Mouse (Mus musculus): ENCODE data around the gene Vrk2. TPM values are rescaled to one million over a fixed set of nuclear protein-coding genes. Genes with fewer than 3 reads are reported as not detected.
A peak's percentile ranks its signal among the peaks of the same experiment; 100 is the strongest.

The Vrk2 gene
- 43.1 and 45.1 TPM in 2 replicates for total RNA-seq (2015)
- total RNA-seq (2017): 39.1 and 45.4 TPM in 2 replicates

DNA sequence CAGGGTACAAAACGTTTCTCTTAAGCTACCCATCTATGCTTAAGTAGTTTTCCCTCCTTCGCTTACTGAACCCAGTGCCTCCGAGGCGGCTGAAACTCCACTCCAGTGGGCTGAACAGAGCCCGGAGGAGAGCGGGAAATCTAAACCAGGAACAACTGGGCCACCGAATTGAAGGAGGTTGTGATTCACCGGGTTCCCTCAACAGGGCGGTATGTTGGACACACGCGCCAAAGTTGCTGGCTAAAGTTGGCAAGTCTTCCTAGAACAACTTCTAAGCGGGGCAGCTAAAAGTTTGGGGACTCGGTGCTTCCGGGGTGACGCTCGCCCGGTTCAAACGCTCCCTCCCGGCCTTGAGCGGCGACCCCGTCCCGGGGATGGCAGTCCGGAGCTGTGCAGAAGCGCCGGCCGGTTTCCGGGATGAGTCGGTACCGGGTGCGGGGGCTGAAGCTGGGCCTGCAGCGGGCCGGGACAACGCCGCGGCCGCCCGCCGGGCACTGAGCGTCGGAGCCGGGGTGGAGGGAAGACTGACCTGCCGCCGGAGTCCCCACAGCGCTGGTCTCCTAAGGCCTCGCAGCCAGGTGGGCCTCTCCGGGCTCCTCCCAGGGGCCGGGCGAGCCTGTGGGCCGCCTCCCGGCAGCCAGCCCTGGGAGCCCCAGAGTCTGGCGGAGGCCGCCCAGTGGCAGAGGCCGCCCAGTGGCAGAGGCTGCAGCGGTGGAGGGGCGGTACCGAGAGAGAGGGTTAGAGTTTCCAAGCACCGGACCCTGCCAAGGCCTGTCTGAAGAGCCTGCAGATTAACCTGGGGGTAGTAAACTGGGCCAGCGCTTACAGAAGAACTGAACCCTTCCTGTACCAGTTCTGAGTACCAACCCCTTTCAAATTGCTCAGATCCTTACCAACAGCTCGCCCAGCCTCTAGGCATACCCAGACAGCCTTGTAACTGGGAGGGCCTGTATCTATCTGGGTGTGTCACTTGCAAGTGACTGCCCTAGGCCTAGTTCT is at the start of gene Vrk2, which contains the start of gene Gm6899:
Vrk2 (minus strand) TSS at position 939 of the 999 bp plus-strand sequence.
Gm6899 (plus strand) TSS at position 181 of the 999 bp plus-strand sequence.
- peak; percentile 92 for ATAC-seq (replicated peaks; ENCODE audit: poor library complexity)

DNA sequence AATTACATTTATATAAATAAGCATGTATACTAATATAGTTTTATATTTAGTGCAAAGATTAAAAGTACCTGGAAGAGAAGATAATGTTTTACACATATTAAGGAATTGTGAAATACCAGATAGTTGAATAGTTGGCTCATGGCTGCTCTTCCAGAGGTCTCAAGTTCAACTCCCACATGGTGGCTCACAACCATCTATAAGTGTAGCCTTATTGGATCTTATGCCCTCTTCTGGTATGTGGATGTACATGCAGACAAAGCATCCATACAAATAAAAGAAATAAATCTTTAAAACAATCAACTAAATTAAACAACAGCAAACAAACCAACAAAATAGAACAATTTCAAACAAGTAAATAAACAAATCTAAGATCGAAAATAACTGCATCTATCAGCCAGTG is 48.3 kb upstream of the Vrk2 start:
- no peak for ATAC-seq (replicated peaks; ENCODE audit: poor library complexity)

- peak; percentile 98 for ATAC-seq (replicated peaks; ENCODE audit: poor library complexity)
These were observed 46.6 kb upstream of the Vrk2 start for GRCm38 (mm10) chr11:26640314-26640785.

- no peak for ATAC-seq (replicated peaks; ENCODE audit: poor library complexity)
These were observed 42.4 kb upstream of the Vrk2 start for GRCm38 (mm10) chr11:26636239-26636638.

DNA sequence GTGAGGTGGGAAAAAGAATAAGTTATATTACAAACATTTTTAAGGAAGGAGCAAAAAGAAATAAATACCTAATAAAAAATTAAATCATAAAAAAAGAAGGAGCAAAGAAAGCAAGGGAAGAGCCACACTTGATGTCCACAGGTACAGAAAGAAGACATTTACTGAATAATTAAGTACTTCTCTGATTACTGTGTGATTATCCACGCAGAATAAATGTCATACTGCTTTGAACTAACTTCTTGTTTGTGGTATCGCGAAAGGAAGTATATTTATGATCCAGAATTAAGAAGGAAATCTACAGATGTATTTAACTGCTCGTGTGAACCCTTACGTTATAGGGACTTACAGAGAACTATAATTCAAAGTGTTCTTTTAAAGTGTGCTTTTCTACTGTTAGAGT is 28.9 kb upstream of the Vrk2 start:
- no peak for ATAC-seq (replicated peaks; ENCODE audit: poor library complexity)

DNA sequence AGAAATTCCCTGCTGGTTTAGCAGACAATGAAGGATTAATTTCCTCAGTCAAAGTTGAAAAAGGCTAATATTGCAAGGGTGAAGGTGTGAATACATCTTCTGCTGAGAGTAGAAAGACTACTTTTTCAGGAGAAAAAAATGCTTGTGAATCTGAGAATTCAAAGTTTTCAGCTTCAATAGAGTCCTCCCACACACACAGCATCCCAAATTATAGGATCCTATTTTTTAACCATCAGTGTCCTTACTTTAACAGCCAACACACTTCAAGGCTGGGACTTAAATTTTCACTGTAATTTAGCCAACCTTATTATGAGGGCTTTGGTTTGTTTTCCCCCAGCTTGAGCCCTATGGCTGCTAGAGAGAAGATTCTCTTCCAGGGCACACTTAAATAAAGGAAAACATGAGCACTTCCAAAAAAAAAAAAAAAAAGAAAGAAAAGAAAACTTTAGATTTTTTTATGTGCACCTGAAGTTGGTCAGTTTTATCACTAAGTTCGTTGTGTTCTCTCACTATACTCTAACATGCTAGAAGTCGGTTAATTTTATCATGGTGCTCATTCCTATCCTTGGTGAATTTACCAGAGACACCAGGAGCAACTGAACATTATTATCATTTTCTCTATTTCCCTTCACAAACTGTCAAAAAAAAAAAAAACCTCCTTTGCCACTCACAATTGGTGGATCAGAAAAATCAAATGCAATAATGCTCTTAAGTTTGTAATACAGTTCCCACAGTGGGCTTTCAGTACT is 24.9 kb upstream of the Vrk2 start:
- no peak for ATAC-seq (replicated peaks; ENCODE audit: poor library complexity)

GRCm38 (mm10) chr11:26608795-26609194 is 15.0 kb upstream of the Vrk2 start:
- no peak for ATAC-seq (replicated peaks; ENCODE audit: poor library complexity)

DNA sequence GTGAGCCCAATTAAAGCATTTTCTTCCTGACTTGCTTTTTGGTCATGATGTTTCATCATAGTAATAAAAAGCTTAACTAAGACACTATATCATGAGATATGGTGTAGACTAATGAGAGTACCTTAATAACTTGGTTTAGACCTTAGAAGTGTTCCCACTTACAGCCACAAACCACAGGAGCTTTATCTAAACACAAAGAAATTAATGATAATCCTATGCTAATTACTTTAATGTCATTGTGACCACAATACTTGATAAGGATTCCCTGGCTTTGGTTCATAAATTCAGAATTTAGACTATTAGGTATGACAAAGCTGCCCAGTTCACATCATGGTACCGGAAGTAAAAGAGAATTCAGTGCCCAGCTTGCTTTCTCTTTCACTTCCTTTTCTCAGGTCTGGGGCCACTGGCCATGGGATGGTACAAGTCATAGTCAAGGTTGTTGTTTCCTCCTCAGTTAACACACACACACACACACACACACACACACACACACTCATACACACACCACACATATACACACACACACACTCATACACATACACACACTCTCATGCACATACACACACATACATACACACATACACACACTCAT is 10.4 kb upstream of the Vrk2 start:
- ATAC-seq (replicated peaks; ENCODE audit: poor library complexity): peak; percentile 83

DNA sequence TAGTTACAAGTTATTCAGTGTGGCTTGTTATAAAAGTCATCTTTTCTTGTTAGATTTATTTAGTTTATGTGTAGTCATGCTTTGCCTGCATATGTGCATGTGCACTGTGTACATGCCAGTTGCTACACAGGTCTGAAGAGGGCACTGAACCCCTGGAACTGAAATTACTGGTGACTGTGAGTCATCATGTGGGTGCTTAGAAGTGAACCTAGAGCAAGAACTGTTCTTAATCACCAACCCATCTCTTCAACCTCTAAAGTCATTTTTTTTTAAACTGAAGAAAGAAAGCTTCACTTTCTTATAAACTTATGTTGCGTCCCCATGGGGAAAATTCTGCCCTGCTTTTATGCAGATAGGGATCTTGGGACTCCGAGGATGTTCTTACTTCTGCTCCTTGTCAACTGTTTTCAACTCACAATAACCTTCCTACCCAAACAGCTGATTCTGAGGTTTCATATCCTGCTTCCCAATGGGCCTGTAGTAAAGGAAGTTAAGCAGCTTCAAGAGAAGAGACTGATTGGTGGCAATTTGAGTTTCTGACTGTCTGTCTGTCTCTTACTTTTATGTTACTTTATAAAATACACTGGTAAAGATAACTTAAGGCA is 7.9 kb upstream of the Vrk2 start:
- 0 out of 2 replicates have a peak, but pooled peaks have one; percentile 25 for ATAC-seq (replicated peaks; ENCODE audit: poor library complexity)

DNA sequence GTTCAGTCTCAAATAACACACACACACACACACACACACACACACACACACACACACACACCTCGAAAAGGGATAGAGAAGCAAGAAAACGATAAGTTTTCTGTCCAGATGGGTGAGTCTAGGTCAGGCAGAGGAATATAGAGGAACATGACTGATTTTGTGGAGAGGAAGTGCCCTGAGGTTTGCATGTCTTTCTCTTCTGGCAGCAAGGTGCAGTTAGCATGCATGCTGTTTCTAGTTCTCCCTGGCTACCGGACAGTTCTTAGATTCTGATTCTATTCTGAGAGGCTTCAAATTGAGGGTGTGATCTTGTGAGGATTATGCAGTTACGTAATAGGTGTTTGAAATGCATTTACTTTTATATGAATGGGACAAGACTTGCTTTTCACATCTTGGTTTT is 6.9 kb upstream of the Vrk2 start:
- ATAC-seq (replicated peaks; ENCODE audit: poor library complexity): peak; percentile 46

DNA sequence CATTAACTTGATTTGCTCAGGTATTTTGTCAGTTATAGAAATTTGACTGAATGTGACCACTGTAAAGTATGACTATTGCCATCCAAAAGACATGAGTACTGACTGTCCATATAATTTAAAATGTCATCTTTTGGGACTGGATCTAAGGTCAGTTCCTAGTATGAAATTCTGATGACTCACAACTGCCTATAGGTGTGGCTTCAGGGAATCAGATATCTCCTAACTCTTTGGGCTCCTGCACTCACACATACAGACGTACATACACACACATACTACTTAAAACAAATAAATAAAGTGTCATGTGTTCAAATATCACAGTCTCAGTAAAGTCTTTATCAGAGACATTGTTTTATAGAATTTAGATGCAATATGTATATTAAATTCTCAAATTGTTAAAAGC is 5.1 kb upstream of the Vrk2 start:
- no peak for ATAC-seq (replicated peaks; ENCODE audit: poor library complexity)

- no peak for ATAC-seq (replicated peaks; ENCODE audit: poor library complexity)
These were observed 4.0 kb upstream of the Vrk2 start for GRCm38 (mm10) chr11:26597761-26598160.

- no peak for ATAC-seq (replicated peaks; ENCODE audit: poor library complexity)
These were observed 3.3 kb upstream of the Vrk2 start for GRCm38 (mm10) chr11:26597145-26597544.

- no peak for ATAC-seq (replicated peaks; ENCODE audit: poor library complexity)
These were observed 2.4 kb upstream of the Vrk2 start for GRCm38 (mm10) chr11:26596186-26596585.

GRCm38 (mm10) chr11:26594487-26594886 is 688 bp upstream of the Vrk2 start:
- ATAC-seq (replicated peaks; ENCODE audit: poor library complexity): no peak

DNA sequence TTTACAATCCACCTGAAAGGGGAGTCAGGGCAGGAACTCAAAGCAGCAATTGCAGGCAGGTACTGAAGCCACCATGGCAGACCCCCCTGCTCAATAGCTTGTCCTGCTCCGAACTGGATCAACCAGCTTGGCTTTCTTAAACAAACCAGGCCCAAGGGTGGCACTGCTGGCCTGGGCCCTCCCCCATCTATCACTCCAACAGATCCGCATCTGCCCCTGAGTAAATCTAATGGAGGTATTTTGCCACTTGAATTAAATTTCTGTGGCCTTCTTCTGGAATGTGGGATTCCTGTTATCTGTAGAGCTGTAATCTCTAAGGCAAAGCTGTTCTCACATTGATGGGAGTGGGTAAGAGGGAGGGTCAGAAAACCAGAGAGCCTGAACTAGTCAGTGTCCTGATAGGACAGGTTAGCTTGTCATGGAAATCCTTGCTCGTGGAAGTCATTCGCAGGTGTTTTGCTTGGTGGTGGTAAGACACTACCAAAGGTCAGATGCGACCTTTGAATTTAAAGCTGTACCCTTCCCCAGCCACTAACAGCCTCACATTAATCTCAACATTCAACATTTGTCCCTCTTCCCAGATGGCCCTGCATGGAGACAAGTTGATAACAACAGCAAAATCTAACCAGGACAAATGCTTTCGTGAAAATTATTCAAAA is 1.3 kb downstream of the Vrk2 start:
- ATAC-seq (replicated peaks; ENCODE audit: poor library complexity): no peak

DNA sequence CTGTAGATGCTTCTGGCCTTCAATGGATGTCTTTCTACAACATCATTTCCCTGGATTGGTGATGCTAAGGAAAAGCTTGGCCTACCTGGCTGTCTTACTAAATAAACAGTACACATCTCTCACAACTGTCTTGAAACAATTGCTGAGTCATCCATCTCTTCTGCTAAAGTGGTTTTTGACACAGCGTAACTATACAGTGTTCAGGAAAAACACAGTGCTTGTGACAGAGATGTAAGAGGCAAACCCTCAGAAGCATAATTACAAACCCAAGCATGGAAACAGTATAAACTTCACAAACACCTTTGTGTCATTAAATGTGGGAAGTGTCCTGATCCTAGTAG is 6.6 kb downstream of the Vrk2 start:
- peak; percentile 36 for ATAC-seq (replicated peaks; ENCODE audit: poor library complexity)

GRCm38 (mm10) chr11:26586367-26587183 is 7.2 kb downstream of the Vrk2 start:
- ATAC-seq (replicated peaks; ENCODE audit: poor library complexity): peak; percentile 67

All from megakaryocyte progenitor cell, adult 5-6 weeks (primary cell).